Mouse (Mus musculus) intestine, embryonic 16.5 days (tissue): ENCODE results near the gene Mmp8. TPM values are rescaled to one million over a fixed set of nuclear protein-coding genes. Genes with fewer than 3 reads are reported as not detected.

Experiments used
- ATAC-seq: fragments of 200-750 bp; cut with Nextera tagmentation; 2 replicates; pipeline ENCODE4 v1.8.0; 2017; ENCODE audit warnings: moderate TSS enrichment, moderate library complexity
- H3K27ac ChIP-seq: fragments of 300-500 bp; sonication (generic); 2 replicates; pipeline ENCODE4 v1.5.1; 2014; ENCODE audit warnings: mild to moderate bottlenecking, low read length
- H3K27me3 ChIP-seq: fragments of 300-500 bp; sonication (generic); replicated peaks from 2 replicates; pipeline ENCODE4 v1.6.1; 2014; ENCODE audit warnings: low read length, control low read depth, mixed read lengths; ENCODE audit not compliant: control insufficient read depth, insufficient read depth
- H3K36me3 ChIP-seq: fragments of 300-500 bp; sonication (generic); 2 replicates; pipeline ENCODE4 v1.6.1; 2014; ENCODE audit warnings: low read length, control low read depth; ENCODE audit not compliant: control insufficient read depth, insufficient read depth
- H3K4me1 ChIP-seq: fragments of 300-500 bp; sonication (generic); 2 replicates; pipeline ENCODE4 v1.6.1; 2014; ENCODE audit warnings: low read length, control low read depth, mixed read lengths; ENCODE audit not compliant: control insufficient read depth, insufficient read depth
- H3K4me2 ChIP-seq: fragments of 300-500 bp; sonication (generic); 2 replicates; pipeline ENCODE4 v1.6.1; 2014; ENCODE audit warnings: low read depth, low read length, control low read depth
- H3K4me3 ChIP-seq: fragments of 300-500 bp; sonication (generic); 2 replicates; pipeline ENCODE4 v1.5.1; 2014; ENCODE audit warnings: mild to moderate bottlenecking, low read length
- H3K9ac ChIP-seq: fragments of 300-500 bp; sonication (generic); 2 replicates; pipeline ENCODE4 v1.6.1; 2014; ENCODE audit warnings: low read depth, low read length
- H3K9me3 ChIP-seq: fragments of 300-500 bp; sonication (generic); 2 replicates; pipeline ENCODE4 v1.6.1; 2016; ENCODE audit warnings: low read length, control low read depth; ENCODE audit not compliant: control insufficient read depth
- WGBS: fragments of 180-500 bp; shearing (Covaris S2); extraction: QIAGEN DNeasy Blood & Tissue Kit; methylation state at CpG from one replicate; pipeline ENCODE4 v1.1.7; 2014; 5-methylcytosine and 5-hydroxymethylcytosine counted together
- polyA plus RNA-seq: library from polyadenylated mRNA; unstranded; fragments of >200 nt; fragmentation: Nextera tagmentation; extraction: Ambion mirVana; gene quantifications from 2 replicates; pipeline ENCODE4 v1.2.1, GENCODE M21; 2015

The Mmp8 gene
- polyA plus RNA-seq, 1 experiment from 2014 or later, result 0.95 TPM

GRCm38 (mm10) chr9:7577371-7577770 is 19.1 kb downstream of the Mmp8 start:
- H3K4me1 ChIP-seq, result no peaks in the 10 kb centered on the region
- H3K4me3 ChIP-seq, result no peak overlapping the region
- H3K36me3 ChIP-seq, result no peaks in the 10 kb centered on the region
- ATAC-seq, result no peak
- no peaks in the 10 kb centered on the region for H3K9me3 ChIP-seq
- H3K27me3 ChIP-seq, result no peaks in the 10 kb centered on the region
- no peak overlapping the region for H3K9ac ChIP-seq
- no peak overlapping the region for H3K27ac ChIP-seq
- WGBS, result 94% methylated on average over 2 of the region's 2 CpGs
- no peak overlapping the region for H3K4me2 ChIP-seq

- H3K27ac ChIP-seq, result no peak overlapping the region
- H3K36me3 ChIP-seq, result no peaks in the 10 kb centered on the region
- no peak overlapping the region for H3K4me3 ChIP-seq
- H3K4me2 ChIP-seq, result no peak overlapping the region
- H3K9ac ChIP-seq, result no peak overlapping the region
- 0 out of 2 replicates have a peak, but pooled peaks cover 2% of the 10 kb centered on the region for H3K4me1 ChIP-seq
- ATAC-seq, result no peak
- no peaks in the 10 kb centered on the region for H3K27me3 ChIP-seq
- 73% methylated on average over 8 of the region's 8 CpGs for WGBS
- no peaks in the 10 kb centered on the region for H3K9me3 ChIP-seq
Observed at GRCm38 (mm10) chr9:7590063-7590462, 31.8 kb downstream of the Mmp8 start.

- WGBS, result 92% methylated on average over 3 of the region's 3 CpGs
- H3K27ac ChIP-seq, result no peak overlapping the region
- ATAC-seq, result no peak
Observed at GRCm38 (mm10) chr9:7593272-7593812, 35.1 kb downstream of the Mmp8 start.

GRCm38 (mm10) chr9:7594816-7595540 is 36.7 kb downstream of the Mmp8 start:
- no peak overlapping the region for H3K27ac ChIP-seq
- 0 out of 2 replicates have a peak, but pooled peaks cover 2% of the 10 kb centered on the region for H3K4me1 ChIP-seq
- H3K36me3 ChIP-seq, result no peaks in the 10 kb centered on the region
- peak overlapping the region; percentile 61; the same call in 1 of the 2 replicates for H3K9ac ChIP-seq
- H3K4me3 ChIP-seq, result peak overlapping the region; percentile 43
- no peaks in the 10 kb centered on the region for H3K27me3 ChIP-seq
- peak overlapping the region; percentile 56 for H3K4me2 ChIP-seq
- H3K9me3 ChIP-seq, result no peaks in the 10 kb centered on the region
- ATAC-seq, result peak; percentile 100
- WGBS, result 4% methylated on average over 6 of the region's 6 CpGs

More at GRCm38 (mm10) chr9:7593272-7593812, 35.1 kb downstream of the Mmp8 start:
- H3K9me3 ChIP-seq, result no peaks in the 10 kb centered on the region
- no peak overlapping the region for H3K4me2 ChIP-seq
- H3K36me3 ChIP-seq, result no peaks in the 10 kb centered on the region
- no peak overlapping the region for H3K4me3 ChIP-seq
- H3K4me1 ChIP-seq, result 0 out of 2 replicates have a peak, but pooled peaks cover 2% of the 10 kb centered on the region
- H3K27me3 ChIP-seq, result no peaks in the 10 kb centered on the region
- H3K9ac ChIP-seq, result no peak overlapping the region

GRCm38 (mm10) chr9:7602982-7603742 is 44.9 kb downstream of the Mmp8 start:
- Histone ChIP-seq H3K36me3 (no peaks in the 10 kb centered on the region), H3K27ac (no peak overlapping the region), H3K4me1 (no peaks in the 10 kb centered on the region), H3K27me3 (no peaks in the 10 kb centered on the region), H3K4me3 (no peak overlapping the region), H3K9me3 (no peaks in the 10 kb centered on the region), H3K4me2 (no peak overlapping the region), H3K9ac (no peak overlapping the region)
- 0 out of 2 replicates have a peak, but pooled peaks have one; percentile 26 for ATAC-seq
- 2% methylated on average over 3 of the region's 3 CpGs for WGBS

GRCm38 (mm10) chr9:7604005-7604404 is 45.7 kb downstream of the Mmp8 start:
- no peak overlapping the region for H3K4me3 ChIP-seq
- H3K27me3 ChIP-seq, result no peaks in the 10 kb centered on the region
- WGBS, result 63% methylated on average over 6 of the region's 6 CpGs
- no peak overlapping the region for H3K27ac ChIP-seq
- no peaks in the 10 kb centered on the region for H3K4me1 ChIP-seq
- no peak overlapping the region for H3K9ac ChIP-seq
- no peaks in the 10 kb centered on the region for H3K36me3 ChIP-seq
- no peaks in the 10 kb centered on the region for H3K9me3 ChIP-seq
- H3K4me2 ChIP-seq, result no peak overlapping the region
- no peak for ATAC-seq

GRCm38 (mm10) chr9:7605638-7606037 is 47.4 kb downstream of the Mmp8 start:
- no peak overlapping the region for H3K27ac ChIP-seq
- no peaks in the 10 kb centered on the region for H3K4me1 ChIP-seq
- WGBS, result 88% methylated on average over 12 of the region's 12 CpGs
- no peaks in the 10 kb centered on the region for H3K36me3 ChIP-seq
- no peak overlapping the region for H3K9ac ChIP-seq
- H3K4me2 ChIP-seq, result no peak overlapping the region
- ATAC-seq, result no peak
- no peaks in the 10 kb centered on the region for H3K27me3 ChIP-seq
- no peaks in the 10 kb centered on the region for H3K9me3 ChIP-seq
- no peak overlapping the region for H3K4me3 ChIP-seq

Other genes with a start within 250 kb of the Mmp8 start
- gene Mmp12, start 214.1 kb upstream of the Mmp8 start, polyA plus RNA-seq, result 0.16 TPM in 2 replicates
- gene Mmp1b, start 170.4 kb upstream of the Mmp8 start, polyA plus RNA-seq, result not detected in 2 replicates
- gene Mmp3, start 112.6 kb upstream of the Mmp8 start, polyA plus RNA-seq, result 0.07 TPM in 1 of 2 replicates, not detected in the other
- 0.37 and 0.66 TPM in 2 replicates for gene Mmp10, start 56.1 kb upstream of the Mmp8 start, polyA plus RNA-seq
- gene Mmp27, start 12.9 kb downstream of the Mmp8 start, polyA plus RNA-seq, result not detected in 2 replicates
- gene Mmp20, start 69.8 kb downstream of the Mmp8 start, polyA plus RNA-seq, result 0.22 and 0.24 TPM in 2 replicates
- gene Mmp7, start 133.6 kb downstream of the Mmp8 start, polyA plus RNA-seq, result 1.3 and 1.9 TPM in 2 replicates
- gene Tmem123, start 205.6 kb downstream of the Mmp8 start, polyA plus RNA-seq, result 61.6 and 62.1 TPM in 2 replicates